Mouse (Mus musculus) intestine, embryonic 16.5 days (tissue): ENCODE results near the gene Acat2. TPM values are rescaled to one million over a fixed set of nuclear protein-coding genes. Genes with fewer than 3 reads are reported as not detected.
"Not testable (repeated sequence)": the region's sequence is repeated elsewhere in the genome, so short reads cannot be mapped to it uniquely, and the experiment has no call there.

ENCODE experiments used
- ATAC-seq: fragments of 200-750 bp; cut with Nextera tagmentation; 2 replicates; pipeline ENCODE4 v1.8.0; 2017; ENCODE audit warnings: moderate TSS enrichment, moderate library complexity
- H3K27ac ChIP-seq: fragments of 300-500 bp; sonication (generic); 2 replicates; pipeline ENCODE4 v1.5.1; 2014; ENCODE audit warnings: mild to moderate bottlenecking, low read length
- H3K27me3 ChIP-seq: fragments of 300-500 bp; sonication (generic); replicated peaks from 2 replicates; pipeline ENCODE4 v1.6.1; 2014; ENCODE audit warnings: low read length, control low read depth, mixed read lengths; ENCODE audit not compliant: control insufficient read depth, insufficient read depth
- H3K36me3 ChIP-seq: fragments of 300-500 bp; sonication (generic); 2 replicates; pipeline ENCODE4 v1.6.1; 2014; ENCODE audit warnings: low read length, control low read depth; ENCODE audit not compliant: control insufficient read depth, insufficient read depth
- H3K4me1 ChIP-seq: fragments of 300-500 bp; sonication (generic); 2 replicates; pipeline ENCODE4 v1.6.1; 2014; ENCODE audit warnings: low read length, control low read depth, mixed read lengths; ENCODE audit not compliant: control insufficient read depth, insufficient read depth
- H3K4me2 ChIP-seq: fragments of 300-500 bp; sonication (generic); 2 replicates; pipeline ENCODE4 v1.6.1; 2014; ENCODE audit warnings: low read depth, low read length, control low read depth
- H3K4me3 ChIP-seq: fragments of 300-500 bp; sonication (generic); 2 replicates; pipeline ENCODE4 v1.5.1; 2014; ENCODE audit warnings: mild to moderate bottlenecking, low read length
- H3K9ac ChIP-seq: fragments of 300-500 bp; sonication (generic); 2 replicates; pipeline ENCODE4 v1.6.1; 2014; ENCODE audit warnings: low read depth, low read length
- H3K9me3 ChIP-seq: fragments of 300-500 bp; sonication (generic); 2 replicates; pipeline ENCODE4 v1.6.1; 2016; ENCODE audit warnings: low read length, control low read depth; ENCODE audit not compliant: control insufficient read depth
- WGBS: fragments of 180-500 bp; shearing (Covaris S2); extraction: QIAGEN DNeasy Blood & Tissue Kit; methylation state at CpG from one replicate; pipeline ENCODE4 v1.1.7; 2014; 5-methylcytosine and 5-hydroxymethylcytosine counted together
- polyA plus RNA-seq: library from polyadenylated mRNA; unstranded; fragments of >200 nt; fragmentation: Nextera tagmentation; extraction: Ambion mirVana; gene quantifications from 2 replicates; pipeline ENCODE4 v1.2.1, GENCODE M21; 2015

Gene Acat2
- polyA plus RNA-seq, 1 experiment from 2014 or later: 253 TPM

GRCm38 (mm10) chr17:12978546-12978945 is 18.0 kb upstream of the Acat2 start:
- WGBS: 100% methylated on average over 1 of the region's 1 CpGs
- Histone ChIP-seq H3K9ac (no peak overlapping the region), H3K36me3 (peaks cover 14% of the 10 kb centered on the region), H3K4me1 (no peaks in the 10 kb centered on the region), H3K4me2 (no peak overlapping the region), H3K27me3 (no peaks in the 10 kb centered on the region), H3K4me3 (no peak overlapping the region), H3K9me3 (no peaks in the 10 kb centered on the region), H3K27ac (no peak overlapping the region)
- ATAC-seq: no peak

- 0 out of 2 replicates have a peak, but pooled peaks cover 2% of the 10 kb centered on the region for H3K36me3 ChIP-seq
- H3K9me3 ChIP-seq: no peaks in the 10 kb centered on the region
- H3K9ac ChIP-seq: no peak overlapping the region
- H3K27me3 ChIP-seq: no peaks in the 10 kb centered on the region
- 86% methylated on average over 2 of the region's 2 CpGs for WGBS
- H3K4me1 ChIP-seq: no peaks in the 10 kb centered on the region
- ATAC-seq: no peak
- H3K27ac ChIP-seq: no peak overlapping the region
- H3K4me3 ChIP-seq: no peak overlapping the region
- H3K4me2 ChIP-seq: no peak overlapping the region
Measured at GRCm38 (mm10) chr17:12973851-12974250, 13.3 kb upstream of the Acat2 start.

- H3K4me2 ChIP-seq: no peak overlapping the region
- H3K9ac ChIP-seq: no peak overlapping the region
- 93% methylated on average over 2 of the region's 2 CpGs for WGBS
- H3K9me3 ChIP-seq: no peaks in the 10 kb centered on the region
- H3K4me3 ChIP-seq: no peak overlapping the region
- no peaks in the 10 kb centered on the region for H3K27me3 ChIP-seq
- H3K27ac ChIP-seq: no peak overlapping the region
- ATAC-seq: no peak
- H3K4me1 ChIP-seq: no peaks in the 10 kb centered on the region
- H3K36me3 ChIP-seq: no peaks in the 10 kb centered on the region
Measured at GRCm38 (mm10) chr17:12967173-12967572, 6.6 kb upstream of the Acat2 start.

- Histone ChIP-seq H3K27me3 (no peaks in the 10 kb centered on the region), H3K4me2 (no peak overlapping the region), H3K36me3 (no peaks in the 10 kb centered on the region), H3K9me3 (no peaks in the 10 kb centered on the region), H3K4me3 (no peak overlapping the region), H3K27ac (no peak overlapping the region), H3K9ac (no peak overlapping the region), H3K4me1 (peaks cover 9% of the 10 kb centered on the region)
- WGBS: 73% methylated on average over 3 of the region's 3 CpGs
- ATAC-seq: no peak
Measured at GRCm38 (mm10) chr17:12963476-12963875, 2.9 kb upstream of the Acat2 start.

DNA sequence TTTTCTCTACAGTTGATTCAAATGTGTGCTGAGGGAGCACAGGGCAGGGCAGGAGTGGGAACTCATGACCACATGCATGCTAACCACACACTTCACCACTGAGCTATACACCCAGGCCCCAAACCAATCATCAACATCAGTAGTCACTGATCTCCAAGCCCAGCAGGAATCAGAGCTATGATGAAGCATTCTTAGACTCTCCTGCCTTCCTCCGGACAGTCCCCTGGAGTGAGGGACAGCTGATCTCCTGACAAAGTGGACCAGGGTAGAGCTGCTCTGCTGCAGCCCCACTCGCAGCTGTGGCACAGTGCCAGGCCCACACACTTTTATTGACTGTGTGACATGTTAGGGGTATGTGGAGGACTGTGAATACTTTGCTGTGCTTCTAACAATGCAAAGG is 1.2 kb downstream of the Acat2 start:
- H3K36me3 ChIP-seq, H3K9ac ChIP-seq, H3K9me3 ChIP-seq, H3K27me3 ChIP-seq, ATAC-seq, H3K4me1 ChIP-seq, H3K27ac ChIP-seq: not testable (repeated sequence)
- 8% methylated on average over 1 of the region's 2 CpGs for WGBS
- Histone ChIP-seq H3K4me2 (peak overlapping the region; percentile 37; the same call in 1 of the 2 replicates), H3K4me3 (0 out of 2 replicates have a peak overlapping the region, but pooled peaks have one; percentile 29)

DNA sequence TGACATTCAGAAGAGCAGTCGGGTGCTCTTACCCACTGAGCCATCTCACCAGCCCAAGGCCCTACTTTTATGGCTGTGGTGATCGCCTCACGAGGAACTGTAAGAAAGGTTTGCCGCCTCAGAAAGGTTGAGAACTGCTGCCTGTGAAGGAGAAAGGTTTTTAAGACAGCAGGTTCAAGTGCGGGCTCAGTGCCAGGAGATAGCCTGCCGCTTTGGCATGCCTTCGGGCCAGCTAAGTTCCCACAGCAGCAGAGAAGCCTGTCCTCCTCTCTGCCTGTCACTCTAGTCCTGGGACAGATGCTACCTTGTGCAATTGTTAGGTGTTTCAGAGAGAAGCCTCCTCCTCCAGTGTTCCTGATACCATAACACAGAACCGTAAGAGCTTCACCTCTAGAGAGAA is 3.9 kb downstream of the Acat2 start:
- Histone ChIP-seq H3K4me3 (no peak overlapping the region), H3K4me2 (no peak overlapping the region), H3K27ac (no peak overlapping the region), H3K27me3 (no peaks in the 10 kb centered on the region), H3K9me3 (no peaks in the 10 kb centered on the region), H3K4me1 (peaks cover 9% of the 10 kb centered on the region), H3K9ac (no peak overlapping the region), H3K36me3 (peaks cover 11% of the 10 kb centered on the region; the same call in 1 of the 2 replicates)
- ATAC-seq: no peak
- 92% methylated on average over 8 of the region's 8 CpGs for WGBS

DNA sequence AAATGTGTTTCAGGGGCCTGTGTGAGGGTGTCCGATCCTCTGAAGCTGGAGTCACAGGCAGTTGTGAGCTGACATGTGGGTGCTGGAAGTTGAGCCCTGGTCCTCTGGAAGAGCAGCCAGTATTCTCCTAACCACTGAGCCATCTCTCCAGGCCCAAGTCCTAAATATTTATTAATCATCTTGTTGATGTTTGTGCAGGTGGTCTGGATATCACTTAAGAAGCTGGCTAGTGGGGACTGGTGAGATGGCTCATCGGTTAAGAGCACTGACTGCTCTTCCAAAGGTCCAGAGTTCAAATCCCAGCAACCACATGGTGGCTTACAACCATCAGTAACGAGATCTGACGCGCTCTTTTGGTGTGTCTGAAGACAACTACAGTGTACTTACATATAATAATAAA is 10.9 kb downstream of the Acat2 start:
- Histone ChIP-seq H3K9ac (no peak overlapping the region), H3K27me3 (no peaks in the 10 kb centered on the region), H3K9me3 (no peaks in the 10 kb centered on the region), H3K27ac (no peak overlapping the region), H3K4me1 (no peaks in the 10 kb centered on the region), H3K4me3 (no peak overlapping the region), H3K4me2 (no peak overlapping the region), H3K36me3 (peaks cover 12% of the 10 kb centered on the region)
- 91% methylated on average over 5 of the region's 5 CpGs for WGBS
- ATAC-seq: no peak

GRCm38 (mm10) chr17:12942459-12943162 is 17.9 kb downstream of the Acat2 start:
- WGBS: 88% methylated on average over 6 of the region's 6 CpGs
- no peaks in the 10 kb centered on the region; the same call in 1 of the 2 replicates for H3K36me3 ChIP-seq
- no peak for ATAC-seq

GRCm38 (mm10) chr17:12941543-12942260 is 18.8 kb downstream of the Acat2 start:
- Histone ChIP-seq H3K27me3 (no peaks in the 10 kb centered on the region), H3K27ac (no peak overlapping the region), H3K9ac (no peak overlapping the region), H3K36me3 (no peaks in the 10 kb centered on the region; the same call in 1 of the 2 replicates), H3K4me2 (no peak overlapping the region), H3K4me3 (no peak overlapping the region), H3K9me3 (no peaks in the 10 kb centered on the region), H3K4me1 (peaks cover 3% of the 10 kb centered on the region; the same call in 1 of the 2 replicates)
- 76% methylated on average over 8 of the region's 8 CpGs for WGBS
- no peak for ATAC-seq

More at GRCm38 (mm10) chr17:12942459-12943162, 17.9 kb downstream of the Acat2 start:
- H3K9ac ChIP-seq: no peak overlapping the region
- H3K9me3 ChIP-seq: no peaks in the 10 kb centered on the region
- H3K27me3 ChIP-seq: no peaks in the 10 kb centered on the region
- no peak overlapping the region for H3K4me3 ChIP-seq
- H3K27ac ChIP-seq: no peak overlapping the region
- no peak overlapping the region for H3K4me2 ChIP-seq
- H3K4me1 ChIP-seq: peaks cover 3% of the 10 kb centered on the region; the same call in 1 of the 2 replicates
